Mouse (Mus musculus) frontal cortex, adult 2 months (tissue): ENCODE measurements around the gene Bdh1. TPM values are rescaled to one million over a fixed set of nuclear protein-coding genes. Genes with fewer than 3 reads are reported as not detected.
"Not testable (repeated sequence)": the region's sequence is repeated elsewhere in the genome, so short reads cannot be mapped to it uniquely, and the experiment has no call there.

Experiments used
- DNase-seq, 2 experiments: peaks; one replicate each; pipeline ENCODE4 v3.0.0; 2022; ENCODE audit warnings: low spot score in 1 of 2; ENCODE audit errors: extremely low spot score in 1 of 2
- polyA plus RNA-seq: library from polyadenylated mRNA; depleted of rRNA; stranded (reverse); fragments of >200 nt; gene quantifications from 2 replicates; pipeline ENCODE4 v1.2.3, GENCODE M21; 2012; rRNA removed

The Bdh1 gene
- polyA plus RNA-seq: 139 and 148 TPM in 2 replicates

- no peak for DNase-seq
These were observed at the start of gene Bdh1 for GRCm38 (mm10) chr16:31422000-31422399. TSS of gene Bdh1 (plus strand) at chr16:31422280.

- DNase-seq: not testable (repeated sequence)
These were observed 49.8 kb upstream of the Bdh1 start for GRCm38 (mm10) chr16:31372316-31372715.

- DNase-seq: not testable (repeated sequence)
These were observed 46.0 kb upstream of the Bdh1 start for GRCm38 (mm10) chr16:31375877-31376582.

- DNase-seq: not testable (repeated sequence)
These were observed 33.8 kb upstream of the Bdh1 start for GRCm38 (mm10) chr16:31388269-31388668.

- no peak for DNase-seq
These were observed 22.8 kb upstream of the Bdh1 start for GRCm38 (mm10) chr16:31399231-31399630.

GRCm38 (mm10) chr16:31400908-31401692, 21.0 kb upstream of the Bdh1 start:
- DNase-seq: no peak

- DNase-seq: no peak
These were observed 20.0 kb upstream of the Bdh1 start for GRCm38 (mm10) chr16:31402096-31402495.

GRCm38 (mm10) chr16:31403971-31404370, 18.1 kb upstream of the Bdh1 start:
- no peak for DNase-seq

- peak in 1 of 2 experiments; percentile 35 for DNase-seq
These were observed 17.0 kb upstream of the Bdh1 start for GRCm38 (mm10) chr16:31405040-31405439.

GRCm38 (mm10) chr16:31407872-31408271, 14.2 kb upstream of the Bdh1 start:
- DNase-seq: no peak

- DNase-seq: no peak
These were observed 11.1 kb upstream of the Bdh1 start for GRCm38 (mm10) chr16:31410969-31411368.

GRCm38 (mm10) chr16:31412321-31412720, 9.8 kb upstream of the Bdh1 start:
- no peak for DNase-seq

GRCm38 (mm10) chr16:31413777-31414176, 8.3 kb upstream of the Bdh1 start:
- DNase-seq: no peak

GRCm38 (mm10) chr16:31415885-31416450, 6.1 kb upstream of the Bdh1 start:
- no peak for DNase-seq

- no peak for DNase-seq
These were observed 3.4 kb upstream of the Bdh1 start for GRCm38 (mm10) chr16:31418704-31419103.

GRCm38 (mm10) chr16:31419457-31419856, 2.6 kb upstream of the Bdh1 start:
- DNase-seq: no peak

- DNase-seq: no peak
These were observed 642 bp downstream of the Bdh1 start for GRCm38 (mm10) chr16:31422722-31423121.

GRCm38 (mm10) chr16:31423368-31423767, 1.3 kb downstream of the Bdh1 start:
- DNase-seq: no peak

GRCm38 (mm10) chr16:31424416-31425187, 2.5 kb downstream of the Bdh1 start:
- no peak for DNase-seq

GRCm38 (mm10) chr16:31425508-31425907, 3.4 kb downstream of the Bdh1 start:
- DNase-seq: peak in 1 of 2 experiments; percentile 83
